Mouse (Mus musculus) testis, adult 2 months (tissue): ENCODE results near the gene Mphosph9.

Source experiments
- CTCF ChIP-seq: fragments of 200-500 bp; IDR thresholded peaks from 2 replicates; pipeline ENCODE4 v1.5.1; 2012; ENCODE audit warnings: low read depth, mild to moderate bottlenecking, inconsistent platforms, low read length, moderate library complexity; ENCODE audit not compliant: control insufficient read depth, insufficient read depth, insufficient replicate concordance
- POLR2A ChIP-seq: fragments of 200-500 bp; IDR thresholded peaks from 2 replicates; pipeline ENCODE4 v1.6.1; 2012; ENCODE audit warnings: low read depth, mild to moderate bottlenecking, inconsistent platforms, low read length, moderate library complexity; ENCODE audit not compliant: control insufficient read depth

DNA sequence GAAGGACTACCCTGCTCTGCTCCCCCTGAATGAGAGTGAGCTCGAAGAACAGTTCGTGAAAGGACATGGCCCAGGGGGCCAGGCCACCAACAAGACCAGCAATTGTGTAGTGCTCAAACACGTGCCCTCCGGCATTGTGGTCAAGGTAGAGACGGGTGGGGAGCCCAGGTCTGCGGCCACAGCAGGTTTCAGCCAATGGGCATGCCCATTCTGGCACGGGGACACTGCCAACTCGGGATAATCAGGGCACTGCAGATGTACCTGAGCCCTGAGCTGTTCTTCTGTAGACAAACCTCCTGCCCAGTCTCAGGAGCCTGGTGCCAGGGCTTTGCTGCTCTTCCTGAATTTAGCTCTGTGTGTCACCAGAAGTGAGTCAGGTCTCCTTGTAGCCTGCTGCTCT is 11.0 kb upstream of the Mphosph9 start:
- no peak for TF ChIP-seq CTCF
- TF ChIP-seq POLR2A = no peak
